Mouse (Mus musculus) lung, embryonic 14.5 days (tissue): ENCODE results near the gene Lclat1. TPM values are rescaled to one million over a fixed set of nuclear protein-coding genes. Genes with fewer than 3 reads are reported as not detected.

Source experiments
- ATAC-seq: fragments of 200-750 bp; cut with Nextera tagmentation; 2 replicates; pipeline ENCODE4 v1.8.0; 2017; ENCODE audit warnings: mild to moderate bottlenecking, moderate TSS enrichment, moderate library complexity; ENCODE audit not compliant: insufficient read depth
- DNase-seq: peaks from one replicate; pipeline ENCODE4 v3.0.0-alpha.2; 2015
- H3K27ac ChIP-seq: fragments of 300-500 bp; sonication (generic); 2 replicates; pipeline ENCODE4 v1.5.1; 2014; ENCODE audit warnings: low read depth, mild to moderate bottlenecking, moderate library complexity
- H3K27me3 ChIP-seq: fragments of 300-500 bp; sonication (generic); 2 replicates; pipeline ENCODE4 v1.6.1; 2014; ENCODE audit warnings: low read length, control low read depth; ENCODE audit not compliant: insufficient read depth
- H3K36me3 ChIP-seq: fragments of 300-500 bp; sonication (generic); 2 replicates; pipeline ENCODE4 v1.6.1; 2014; ENCODE audit warnings: control low read depth; ENCODE audit not compliant: insufficient read depth
- H3K4me1 ChIP-seq: fragments of 300-500 bp; sonication (generic); 2 replicates; pipeline ENCODE4 v1.6.1; 2014; ENCODE audit warnings: antibody characterized with exemption, control low read depth; ENCODE audit not compliant: insufficient read depth
- H3K4me2 ChIP-seq: fragments of 300-500 bp; sonication (generic); 2 replicates; pipeline ENCODE4 v1.6.1; 2014; ENCODE audit warnings: mild to moderate bottlenecking
- H3K4me3 ChIP-seq: fragments of 300-500 bp; sonication (generic); 2 replicates; pipeline ENCODE4 v1.5.1; 2014; ENCODE audit warnings: low read depth, low read length
- H3K9ac ChIP-seq: fragments of 300-500 bp; sonication (generic); 2 replicates; pipeline ENCODE4 v1.6.1; 2014
- H3K9me3 ChIP-seq: fragments of 300-500 bp; sonication (generic); 2 replicates; pipeline ENCODE4 v1.6.1; 2016; ENCODE audit warnings: low read depth, low read length, control low read depth
- CTCF ChIP-seq: IDR thresholded peaks from 2 replicates; pipeline ENCODE4 v1.5.1; 2016; ENCODE audit warnings: antibody characterized with exemption, low read depth
- WGBS: fragments of 180-500 bp; shearing (Covaris S2); extraction: QIAGEN DNeasy Blood & Tissue Kit; methylation state at CpG from one replicate; pipeline ENCODE4 v1.1.7; 2014; 5-methylcytosine and 5-hydroxymethylcytosine counted together
- polyA plus RNA-seq: library from polyadenylated mRNA; unstranded; fragments of >200 nt; fragmentation: Nextera tagmentation; extraction: Ambion mirVana; gene quantifications from 2 replicates; pipeline ENCODE4 v1.2.1, GENCODE M21; 2014

Lclat1 gene
- polyA plus RNA-seq, 1 experiment from 2014 or later: 23.0 TPM

GRCm38 (mm10) chr17:73066387-73067169, 41.2 kb upstream of the Lclat1 start:
- no peak overlapping the region for H3K9ac ChIP-seq
- DNase-seq (no peak), ATAC-seq (no peak)
- WGBS: 72% methylated on average over 9 of the region's 9 CpGs
- H3K27ac ChIP-seq: peak overlapping the region; percentile 66; the same call in 1 of the 2 replicates
- no peak for TF ChIP-seq CTCF
- peaks cover 30% of the 10 kb centered on the region for H3K4me1 ChIP-seq
- H3K4me2 ChIP-seq: no peak overlapping the region
- no peaks in the 10 kb centered on the region for H3K36me3 ChIP-seq
- no peak overlapping the region for H3K4me3 ChIP-seq
- H3K27me3 ChIP-seq: no peaks in the 10 kb centered on the region
- no peaks in the 10 kb centered on the region for H3K9me3 ChIP-seq

GRCm38 (mm10) chr17:73067423-73067822, 40.4 kb upstream of the Lclat1 start:
- Histone ChIP-seq H3K9ac (no peak overlapping the region), H3K4me1 (peaks cover 30% of the 10 kb centered on the region), H3K4me3 (no peak overlapping the region), H3K27ac (peak overlapping the region; percentile 66), H3K27me3 (no peaks in the 10 kb centered on the region), H3K4me2 (0 out of 2 replicates have a peak overlapping the region, but pooled peaks have one; percentile 5), H3K9me3 (no peaks in the 10 kb centered on the region), H3K36me3 (no peaks in the 10 kb centered on the region)
- DNase-seq: peak; percentile 84
- TF ChIP-seq CTCF: no peak
- peak; percentile 4; the same call in 1 of the 2 replicates for ATAC-seq
- 19% methylated on average over 11 of the region's 11 CpGs for WGBS

- H3K27ac ChIP-seq: peak overlapping the region; percentile 66; the same call in 1 of the 2 replicates
Observed at GRCm38 (mm10) chr17:73068321-73068992, 39.3 kb upstream of the Lclat1 start.

DNA sequence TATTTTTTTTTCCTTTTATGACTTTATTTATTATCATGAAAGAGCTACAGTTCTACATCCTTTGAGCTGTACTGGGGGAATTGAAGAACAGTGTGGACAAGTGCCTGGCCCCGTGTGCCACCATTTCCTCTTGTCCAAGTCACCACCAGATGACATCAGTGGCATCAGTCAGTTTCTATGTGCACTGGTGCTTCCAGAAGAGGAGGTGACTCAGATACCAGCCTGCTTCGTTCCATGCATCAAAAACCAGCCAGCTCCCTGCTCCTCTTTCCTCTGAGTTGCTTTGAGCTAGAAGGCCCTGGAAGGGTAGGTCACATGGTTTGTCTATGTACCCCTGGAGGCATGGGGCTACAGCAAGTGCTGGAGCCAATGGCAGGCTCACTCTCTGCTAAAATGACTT, 37.3 kb upstream of the Lclat1 start:
- Histone ChIP-seq H3K4me3 (no peak overlapping the region), H3K27ac (peak overlapping the region; percentile 81), H3K4me1 (peaks cover 37% of the 10 kb centered on the region), H3K4me2 (no peak overlapping the region), H3K9ac (no peak overlapping the region), H3K9me3 (no peaks in the 10 kb centered on the region), H3K36me3 (no peaks in the 10 kb centered on the region), H3K27me3 (no peaks in the 10 kb centered on the region)
- no peak for DNase-seq
- ATAC-seq: no peak
- TF ChIP-seq CTCF: no peak
- WGBS: 80% methylated on average over 2 of the region's 2 CpGs

More at GRCm38 (mm10) chr17:73068321-73068992, 39.3 kb upstream of the Lclat1 start:
- Histone ChIP-seq H3K4me1 (peaks cover 37% of the 10 kb centered on the region), H3K9me3 (no peaks in the 10 kb centered on the region), H3K27me3 (no peaks in the 10 kb centered on the region), H3K4me3 (no peak overlapping the region), H3K4me2 (no peak overlapping the region), H3K36me3 (no peaks in the 10 kb centered on the region), H3K9ac (no peak overlapping the region)
- ATAC-seq: no peak
- DNase-seq: no peak
- TF ChIP-seq CTCF: no peak
- 70% methylated on average over 10 of the region's 10 CpGs for WGBS

DNA sequence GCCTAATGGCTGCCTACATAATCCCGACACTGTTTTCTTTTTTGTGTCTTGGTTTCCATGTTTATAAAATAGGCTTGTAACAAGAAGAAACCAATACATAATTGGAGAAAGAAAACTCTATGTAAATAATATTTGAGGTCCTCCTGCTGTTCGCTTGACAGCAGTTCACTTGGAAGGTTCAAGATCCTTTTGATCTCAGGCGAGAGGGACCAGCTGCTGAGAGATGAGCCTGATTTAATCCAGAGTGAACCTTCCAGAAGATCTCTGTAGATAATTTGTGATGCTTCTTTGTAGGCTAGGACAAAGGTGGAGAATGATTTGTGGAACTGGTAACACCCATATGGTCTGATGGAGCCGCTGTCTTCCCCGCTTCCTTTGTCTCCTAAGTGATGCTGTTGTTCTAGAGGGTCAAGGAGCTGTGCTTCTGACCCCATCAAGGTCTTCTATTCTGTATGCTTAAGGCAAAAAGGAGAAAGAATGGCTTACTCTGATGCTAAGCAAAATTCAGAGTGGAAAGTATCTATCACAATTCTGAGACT, 36.0 kb upstream of the Lclat1 start:
- Histone ChIP-seq H3K27ac (peak overlapping the region; percentile 81), H3K27me3 (no peaks in the 10 kb centered on the region), H3K9ac (no peak overlapping the region), H3K36me3 (no peaks in the 10 kb centered on the region), H3K9me3 (no peaks in the 10 kb centered on the region), H3K4me3 (no peak overlapping the region), H3K4me1 (peaks cover 29% of the 10 kb centered on the region), H3K4me2 (no peak overlapping the region)
- ATAC-seq: peak; percentile 47
- 34% methylated on average over 5 of the region's 5 CpGs for WGBS
- DNase-seq: peak; percentile 88
- TF ChIP-seq CTCF: no peak

DNA sequence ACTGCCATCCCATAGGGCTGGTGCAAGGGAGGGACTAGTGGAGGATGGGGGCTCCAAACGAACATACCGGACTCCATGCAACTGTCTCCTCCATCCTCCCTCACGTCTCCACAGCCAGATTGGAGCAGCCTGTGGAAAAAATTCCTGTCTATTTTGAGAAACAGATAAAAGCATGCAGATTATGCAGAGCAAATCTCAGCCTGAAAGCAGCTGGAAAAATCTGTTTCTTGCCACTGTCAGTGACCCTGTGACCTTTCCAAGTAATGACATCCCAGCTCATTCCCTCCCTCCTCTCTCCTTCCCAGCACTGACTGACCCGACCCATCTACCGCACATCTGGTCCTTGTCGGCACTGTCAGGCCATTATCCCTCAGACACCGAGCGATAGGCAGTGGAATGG, 35.5 kb upstream of the Lclat1 start:
- H3K4me2 ChIP-seq: no peak overlapping the region
- 30% methylated on average over 8 of the region's 8 CpGs for WGBS
- ATAC-seq (peak; percentile 95), DNase-seq (peak; percentile 97)
- H3K9ac ChIP-seq: no peak overlapping the region
- H3K4me3 ChIP-seq: no peak overlapping the region
- H3K4me1 ChIP-seq: peaks cover 27% of the 10 kb centered on the region
- H3K27ac ChIP-seq: peak overlapping the region; percentile 81
- no peak for TF ChIP-seq CTCF
- no peaks in the 10 kb centered on the region for H3K27me3 ChIP-seq
- no peaks in the 10 kb centered on the region for H3K9me3 ChIP-seq
- no peaks in the 10 kb centered on the region for H3K36me3 ChIP-seq

DNA sequence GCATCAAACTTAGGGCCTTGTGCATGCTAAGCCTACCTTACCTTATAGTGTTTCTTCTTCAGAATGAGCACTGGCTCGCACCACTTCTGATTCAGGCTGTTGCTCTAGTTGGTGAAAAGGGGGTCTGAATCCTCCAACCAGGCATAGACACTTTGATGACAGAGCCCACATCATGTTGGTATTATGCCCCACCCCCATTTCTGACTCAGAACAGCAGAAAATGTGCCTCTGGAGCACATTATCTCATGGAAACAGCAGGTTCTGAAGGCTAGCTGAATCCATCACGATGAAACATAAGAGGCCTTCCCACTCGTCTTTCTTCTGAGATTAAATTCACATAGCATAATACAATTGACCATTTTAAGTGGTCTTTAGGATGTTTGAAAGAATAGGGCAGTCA, 33.2 kb upstream of the Lclat1 start:
- Histone ChIP-seq H3K27ac (0 out of 2 replicates have a peak overlapping the region, but pooled peaks have one; percentile 1), H3K9ac (no peak overlapping the region), H3K4me3 (no peak overlapping the region), H3K4me1 (peaks cover 13% of the 10 kb centered on the region), H3K9me3 (no peaks in the 10 kb centered on the region), H3K4me2 (no peak overlapping the region), H3K36me3 (no peaks in the 10 kb centered on the region), H3K27me3 (no peaks in the 10 kb centered on the region)
- no peak for TF ChIP-seq CTCF
- ATAC-seq (no peak), DNase-seq (no peak)
- WGBS: 71% methylated on average over 3 of the region's 3 CpGs
